Mouse (Mus musculus) CH12.LX (cell line): ENCODE data around the gene Scarb1.

Source experiments
- CTCF ChIP-seq, 2 experiments: IDR thresholded peaks in 1 of 2; conservative IDR thresholded peaks in 1 of 2; 2 replicates each; pipeline ENCODE4 v1.5.1; 2011 to 2012; ENCODE audit warnings: low read depth in 2 of 2, low read length in 2 of 2, improper control_type of control experiment in 1 of 2, inconsistent platforms in 1 of 2, mild to moderate bottlenecking in 1 of 2, moderate library complexity in 1 of 2
- TCF12 ChIP-seq: IDR thresholded peaks from 2 replicates; pipeline ENCODE4 v1.6.1; 2014; ENCODE audit warnings: low read depth, mild to moderate bottlenecking, inconsistent platforms, low read length, improper control_type of control experiment

DNA sequence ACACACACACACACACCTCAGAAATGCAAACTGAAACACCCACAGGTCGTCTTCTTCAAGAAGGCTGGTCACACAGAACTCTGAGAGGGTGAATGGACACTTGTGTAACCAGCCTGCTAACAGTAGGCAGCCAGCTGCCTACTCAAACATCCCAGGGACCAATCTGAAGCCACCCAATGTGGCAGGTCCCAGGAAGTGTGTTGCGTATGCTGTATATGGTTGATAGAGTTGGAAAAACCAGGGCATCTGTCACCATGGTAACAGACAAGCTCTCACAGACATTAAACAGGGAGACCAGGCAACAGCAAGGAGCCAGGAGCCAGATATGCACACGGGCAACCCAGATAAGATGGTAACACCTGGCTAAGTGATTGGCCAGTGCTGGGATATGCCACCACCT, 19.1 kb downstream of the Scarb1 start:
- TF ChIP-seq TCF12, result no peak
- no peak for TF ChIP-seq CTCF (conservative IDR thresholded peaks at IDR 0.05 in 1 of 2, IDR thresholded peaks at IDR 0.05 in 1 of 2; ENCODE audit: low read depth in 2 of 2, low read length in 2 of 2)
